8 mouse cellular contexts compared by ENCODE assay signal in genomic region chr19:38264505-38265500, GRCm38 (mm10). TPM values are rescaled to one million over a fixed set of nuclear protein-coding genes. Genes with fewer than 3 reads are reported as not detected.
A peak's percentile ranks its signal among the peaks of the same experiment; 100 is the strongest.
DNase-seq lines count a peak whose midpoint lies in the region; ATAC-seq and TF ChIP-seq lines count a peak whose summit lies in the region.

Gene Lgi1 (plus strand): TSS chr19:38264536.

- ATAC-seq in frontal cortex, adult (ENCODE audit: low TSS enrichment), result peak; percentile 60
- no peak for ATAC-seq in embryonic facial prominence, embryonic 13.5 days (ENCODE audit: insufficient number of reproducible peaks, insufficient read depth, low FRiP score, low TSS enrichment, low read depth)
- peak; percentile 75 for ATAC-seq in neural tube, embryonic 14.5 days (ENCODE audit: low read depth)
- ATAC-seq in activated CD4-positive, CD25-positive, alpha-beta regulatory T cell, adult 4 months, result no peak

- H3K27ac ChIP-seq in MEL (ENCODE audit: control insufficient read depth, low read depth, low read length), result no peak within 1 kb of the TSS
- no peak within 1 kb of the TSS for H3K27ac ChIP-seq in embryonic facial prominence, embryonic 13.5 days
- peak within 1 kb of the TSS; percentile 72 for H3K27ac ChIP-seq in neural tube, embryonic 14.5 days (ENCODE audit: low read depth, low read length)

- peaks cover 0 to 2% of the 10 kb centered on the region in 2 experiments; a peak in 1 of 4 replicates for H3K4me1 ChIP-seq in MEL (ENCODE audit: control insufficient read depth in 1 of 2, insufficient read depth in 2 of 2, low read length in 2 of 2)
- peaks cover 14% of the 10 kb centered on the region for H3K4me1 ChIP-seq in embryonic facial prominence, embryonic 13.5 days
- H3K4me1 ChIP-seq in neural tube, embryonic 14.5 days (ENCODE audit: control insufficient read depth, insufficient read depth, low read length), result peaks cover 12% of the 10 kb centered on the region; the same call in 1 of the 2 replicates

- H3K4me2 ChIP-seq in embryonic facial prominence, embryonic 13.5 days, result peak within 1 kb of the TSS; percentile 53
- H3K4me2 ChIP-seq in neural tube, embryonic 14.5 days (ENCODE audit: low read depth, low read length), result peak within 1 kb of the TSS; percentile 48

- no peak within 1 kb of the TSS for H3K4me3 ChIP-seq in MEL (ENCODE audit: control insufficient read depth in 1 of 2, insufficient read depth in 1 of 2, low read depth in 2 of 2, low read length in 2 of 2)
- H3K4me3 ChIP-seq in embryonic facial prominence, embryonic 13.5 days, result peak within 1 kb of the TSS; percentile 11
- peak within 1 kb of the TSS; percentile 26 for H3K4me3 ChIP-seq in neural tube, embryonic 14.5 days (ENCODE audit: low read depth, low read length)

- H3K9ac ChIP-seq in MEL (ENCODE audit: control insufficient read depth, low read depth, low read length, poor library complexity, severe bottlenecking), result no peak within 1 kb of the TSS
- no peak within 1 kb of the TSS for H3K9ac ChIP-seq in embryonic facial prominence, embryonic 13.5 days
- peak within 1 kb of the TSS; percentile 46 for H3K9ac ChIP-seq in neural tube, embryonic 14.5 days (replicated peaks; ENCODE audit: low read depth, low read length)

- H3K36me3 ChIP-seq in MEL (ENCODE audit: control insufficient read depth in 1 of 2, insufficient read depth in 2 of 2, low read length in 2 of 2), result no peaks in the 10 kb centered on the region
- H3K36me3 ChIP-seq in embryonic facial prominence, embryonic 13.5 days, result no peaks in the 10 kb centered on the region
- H3K36me3 ChIP-seq in neural tube, embryonic 14.5 days (ENCODE audit: control insufficient read depth, insufficient read depth, low read length), result no peaks in the 10 kb centered on the region

- TF ChIP-seq EP300 in MEL (IDR thresholded peaks at IDR 0.05; ENCODE audit: low read depth in 1 of 2, low read length in 2 of 2), result no peak

- H3K27me3 ChIP-seq in MEL (ENCODE audit: control insufficient read depth in 1 of 2, insufficient read depth in 2 of 2, low read length in 2 of 2), result no peaks in the 10 kb centered on the region
- peaks cover 8% of the 10 kb centered on the region; the same call in 1 of the 2 replicates for H3K27me3 ChIP-seq in embryonic facial prominence, embryonic 13.5 days
- no peaks in the 10 kb centered on the region for H3K27me3 ChIP-seq in neural tube, embryonic 14.5 days (ENCODE audit: control insufficient read depth, insufficient read depth, low read length)

- no peak for DNase-seq in frontal cortex, postnatal 25 days (ENCODE audit: low spot score in 2 of 2)
- peak; percentile 7 for DNase-seq in MEL (ENCODE audit: low read depth, low spot score)
- DNase-seq in layer of hippocampus, adult 8-10 months (ENCODE audit: low spot score in 2 of 2), result peak; percentile 55 to 59
- DNase-seq in lung, postnatal 14 days, result no peak

- TF ChIP-seq CTCF in MEL (IDR thresholded peaks at IDR 0.05 in 2 of 3, conservative IDR thresholded peaks at IDR 0.05 in 1 of 3; ENCODE audit: control insufficient read depth in 1 of 3, insufficient read depth in 1 of 3, low read depth in 2 of 3, low read length in 3 of 3, poor library complexity in 1 of 3, severe bottlenecking in 1 of 3), result no peak

- no peak for TF ChIP-seq POLR2A in MEL (IDR thresholded peaks at IDR 0.05; ENCODE audit: control insufficient read depth in 1 of 2, insufficient read depth in 1 of 2, low read depth in 1 of 2, low read length in 2 of 2, poor library complexity in 1 of 2)

- WGBS in embryonic facial prominence, embryonic 13.5 days, result 15% methylated on average over 21 of the region's 21 CpGs
- WGBS in neural tube, embryonic 14.5 days, result 27% methylated on average over 21 of the region's 21 CpGs

- TF ChIP-seq RAD21 in MEL (IDR thresholded peaks at IDR 0.05; ENCODE audit: low read depth, low read length), result no peak

- H3K9me3 ChIP-seq in MEL (replicated peaks; ENCODE audit: insufficient read depth, low read length), result no peaks in the 10 kb centered on the region
- H3K9me3 ChIP-seq in embryonic facial prominence, embryonic 13.5 days, result no peaks in the 10 kb centered on the region
- H3K9me3 ChIP-seq in neural tube, embryonic 14.5 days (ENCODE audit: control insufficient read depth, low read length), result no peaks in the 10 kb centered on the region

- H3K79me2 ChIP-seq in MEL (ENCODE audit: control insufficient read depth, insufficient read depth, low read length, poor library complexity), result no peaks in the 10 kb centered on the region

TF ChIP-seq in MEL, 35 proteins besides CTCF, POLR2A, EP300 and RAD21:
- TF ChIP-seq ZNF384 (IDR thresholded peaks at IDR 0.05; ENCODE audit: low read depth, low read length) (peak; percentile 42; the same call in 1 of the 2 replicates), CHD1 (IDR thresholded peaks at IDR 0.05; ENCODE audit: low read depth, low read length) (no peak)

RNA-seq across cellular contexts. Expression of gene Lgi1, which starts in this region (rescaled TPM):
- not detected in 2 replicates for total RNA-seq in MEL (2012; rRNA removed)
- under 1 TPM in 1 of 2 experiments, not detected in 1; 0.01 TPM for polyA plus RNA-seq in MEL (2012; ENCODE audit: insufficient read depth in 1 of 2, insufficient read length in 2 of 2, low read depth in 1 of 2, low replicate concordance in 2 of 2, missing spikeins in 1 of 2)
- polyA plus RNA-seq in embryonic facial prominence, embryonic 13.5 days (2015; fragmentation: Nextera tagmentation; extraction: Ambion mirVana), result 0.77 and 1.7 TPM in 2 replicates
- 100 to 1,000 TPM; 159 to 183 (median 172) TPM for total RNA-seq in layer of hippocampus, adult 8-10 months (2022)
- polyA plus RNA-seq in neural tube, embryonic 14.5 days (2014; fragmentation: Nextera tagmentation; extraction: Ambion mirVana), result 20.7 and 24.0 TPM in 2 replicates
- polyA plus RNA-seq in activated CD4-positive, CD25-positive, alpha-beta regulatory T cell, adult 4 months (2017; shearing (Covaris generic)), result not detected

Comparison
In these comparisons a context has a peak if more than half of its experiments do, and no peak if none do; other contexts are left out.
1. RNA of gene Lgi1 (total RNA-seq): 159 to 183 TPM in layer of hippocampus, adult 8-10 months; not detected in MEL; every median in the first group is over 100 times any median in the second.
2. Peak in DNase-seq in MEL; RNA of the gene not detected or under 1 TPM.
3. ATAC-seq: peak in frontal cortex, adult (single experiment) and neural tube, embryonic 14.5 days (single experiment); none in embryonic facial prominence, embryonic 13.5 days (single experiment) and activated CD4-positive, CD25-positive, alpha-beta regulatory T cell, adult 4 months (single experiment).
4. DNase-seq: peak in layer of hippocampus, adult 8-10 months (2 of 2); none in frontal cortex, postnatal 25 days (0 of 2) and lung, postnatal 14 days (single experiment).
5. H3K4me3 ChIP-seq: peak in embryonic facial prominence, embryonic 13.5 days (single experiment) and neural tube, embryonic 14.5 days (single experiment); none in MEL (0 of 2).